Mouse (Mus musculus): ENCODE measurements around the gene Abhd11. TPM values are rescaled to one million over a fixed set of nuclear protein-coding genes. Genes with fewer than 3 reads are reported as not detected.
"Not testable (repeated sequence)": the region's sequence is repeated elsewhere in the genome, so short reads cannot be mapped to it uniquely, and the experiment has no call there.

Gene Abhd11
- total RNA-seq (2021), result 10 to 100 TPM; 56.9 to 64.5 TPM
- 90.2 and 110 TPM in 2 replicates for polyA plus RNA-seq (2012; rRNA removed)
- long read RNA-seq, transcript Abhd11-201 (6 exons, 1,493 nt), result major isoform, 61 of 66 reads
- long read RNA-seq, partial matches to known transcripts, result 1 of 66 reads
- long read RNA-seq, other reads (novel, unspliced or antisense), result 0 of 66 reads

DNA sequence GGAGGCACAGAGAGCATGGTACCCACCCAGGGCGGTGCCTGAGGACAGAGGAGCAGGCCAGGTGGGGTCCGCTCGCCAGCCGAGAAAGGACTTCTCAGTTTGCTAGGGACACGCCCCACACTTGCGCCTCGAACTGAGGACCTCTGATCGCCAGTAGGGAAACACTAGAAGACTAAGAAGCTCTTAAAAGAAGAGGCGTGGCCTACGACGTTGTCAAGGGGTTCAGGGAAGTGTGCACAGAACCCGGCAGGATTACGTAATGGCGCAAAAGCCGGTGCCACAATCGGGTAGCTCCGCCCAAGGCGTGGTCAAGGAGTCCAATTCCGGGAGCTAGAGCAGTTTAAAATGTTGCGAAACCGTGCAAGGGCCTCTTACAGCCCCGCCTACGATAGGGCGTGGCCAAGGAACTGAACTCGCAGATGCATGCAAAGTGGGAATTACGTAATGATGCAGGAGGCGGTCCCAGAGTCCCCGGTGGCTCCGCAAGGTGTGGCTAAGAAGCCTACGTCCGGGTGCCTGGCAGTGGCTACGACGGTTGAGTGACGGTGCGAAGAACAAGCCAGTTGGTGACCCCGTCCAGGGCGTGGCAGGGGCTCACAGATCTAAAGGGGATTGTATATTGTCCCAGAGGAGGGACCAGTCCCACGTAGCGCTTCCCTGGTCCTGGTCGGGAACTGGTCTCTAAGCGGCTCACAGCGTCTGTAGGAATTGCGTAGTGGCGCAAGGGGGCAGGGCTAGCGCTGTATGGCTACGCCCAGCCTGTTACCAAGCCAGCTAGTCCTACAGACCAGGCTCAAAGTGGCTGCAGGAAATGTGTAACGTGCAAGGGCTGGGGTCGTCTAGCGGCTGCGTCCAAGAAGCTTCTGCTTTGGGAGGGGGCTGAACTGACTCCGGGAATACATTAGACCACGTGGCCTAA, at the start of gene Abhd11:
Abhd11 (plus strand) TSS at position 482 of the 919 bp plus-strand sequence.
- Histone ChIP-seq H3K4me1 (ENCODE audit: control insufficient read depth, insufficient read depth, low read length) (peaks cover 4% of the 10 kb centered on the region), H3K27ac (peak within 1 kb of the TSS; percentile 100), H3K4me3 (peak within 1 kb of the TSS; percentile 66), H3K9ac (ENCODE audit: low read depth, low read length) (peak within 1 kb of the TSS; percentile 83), H3K36me3 (ENCODE audit: control insufficient read depth, insufficient read depth, low read length) (no peaks in the 10 kb centered on the region), H3K27me3 (ENCODE audit: control insufficient read depth, insufficient read depth, low read length) (no peaks in the 10 kb centered on the region), H3K79me2 (replicated peaks; ENCODE audit: control insufficient read depth, insufficient read depth, low read length) (no peaks in the 10 kb centered on the region)
- intact Hi-C loops (cut with DNase I), result no loop called here
- peak; percentile 96 to 99 for DNase-seq
- TF ChIP-seq POLR2A (IDR thresholded peaks at IDR 0.05; ENCODE audit: insufficient read depth, low read depth, low read length) (peak; percentile 93), CTCF (IDR thresholded peaks at IDR 0.05) (0 out of 2 replicates have a peak, but pooled peaks have one; percentile 8), EP300 (IDR thresholded peaks at IDR 0.05; ENCODE audit: insufficient read depth, low read depth, low read length) (peak; percentile 70)
- under 1% methylated on average over 52 of the region's 52 CpGs for WGBS

DNA sequence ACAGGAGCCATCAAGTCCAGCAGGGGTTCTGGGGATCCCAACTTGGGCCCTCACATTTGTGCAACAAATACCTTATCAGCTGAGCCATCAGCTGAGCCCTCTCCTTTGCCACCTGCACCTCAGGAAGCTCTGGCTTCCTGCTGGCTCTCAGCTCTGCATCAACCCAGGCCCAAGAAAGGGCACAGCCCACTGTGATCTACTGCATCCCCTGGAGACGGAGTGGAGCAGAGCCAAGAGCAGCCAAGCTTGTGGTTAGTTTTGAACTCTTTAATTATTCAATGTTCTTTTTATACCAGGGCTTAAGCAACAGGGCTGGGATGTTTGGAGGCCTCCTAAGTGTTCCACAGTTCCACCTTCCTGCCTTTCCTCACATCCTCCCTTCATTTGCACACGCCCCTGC, 48.5 kb upstream of the Abhd11 start:
- no peak for TF ChIP-seq EP300 (IDR thresholded peaks at IDR 0.05; ENCODE audit: insufficient read depth, low read depth, low read length)
- TF ChIP-seq POLR2A (IDR thresholded peaks at IDR 0.05; ENCODE audit: insufficient read depth, low read depth, low read length), result no peak
- no peak for TF ChIP-seq CTCF (IDR thresholded peaks at IDR 0.05)
- Histone ChIP-seq H3K79me2 (replicated peaks; ENCODE audit: control insufficient read depth, insufficient read depth, low read length) (no peaks in the 10 kb centered on the region), H3K27me3 (ENCODE audit: control insufficient read depth, insufficient read depth, low read length) (no peaks in the 10 kb centered on the region), H3K27ac (no peak overlapping the region), H3K9ac (ENCODE audit: low read depth, low read length) (no peak overlapping the region), H3K4me1 (ENCODE audit: control insufficient read depth, insufficient read depth, low read length) (peaks cover 3% of the 10 kb centered on the region; the same call in 1 of the 2 replicates), H3K4me3 (no peak overlapping the region), H3K36me3 (ENCODE audit: control insufficient read depth, insufficient read depth, low read length) (no peaks in the 10 kb centered on the region)
- intact Hi-C loops (cut with DNase I), result no loop called here
- WGBS, result 75% methylated on average over 2 of the region's 2 CpGs
- DNase-seq, result no peak

- Histone ChIP-seq H3K4me1 (ENCODE audit: control insufficient read depth, insufficient read depth, low read length) (peaks cover 4% of the 10 kb centered on the region), H3K27ac (no peak overlapping the region), H3K9ac (ENCODE audit: low read depth, low read length) (no peak overlapping the region), H3K36me3 (ENCODE audit: control insufficient read depth, insufficient read depth, low read length) (no peaks in the 10 kb centered on the region), H3K4me3 (no peak overlapping the region), H3K79me2 (replicated peaks; ENCODE audit: control insufficient read depth, insufficient read depth, low read length) (no peaks in the 10 kb centered on the region), H3K27me3 (ENCODE audit: control insufficient read depth, insufficient read depth, low read length) (no peaks in the 10 kb centered on the region)
- 92% methylated on average over 2 of the region's 2 CpGs for WGBS
- DNase-seq, result no peak
- TF ChIP-seq CTCF (IDR thresholded peaks at IDR 0.05) (no peak), EP300 (IDR thresholded peaks at IDR 0.05; ENCODE audit: insufficient read depth, low read depth, low read length) (no peak), POLR2A (IDR thresholded peaks at IDR 0.05; ENCODE audit: insufficient read depth, low read depth, low read length) (no peak)
- intact Hi-C loops (cut with DNase I), result no loop called here
These were observed 47.4 kb upstream of the Abhd11 start for GRCm38 (mm10) chr5:134961519-134961918.

- H3K27me3 ChIP-seq (ENCODE audit: control insufficient read depth, insufficient read depth, low read length), result no peaks in the 10 kb centered on the region
- WGBS, result 35% methylated on average over 5 of the region's 5 CpGs
- peaks cover 4% of the 10 kb centered on the region for H3K4me1 ChIP-seq (ENCODE audit: control insufficient read depth, insufficient read depth, low read length)
- TF ChIP-seq EP300 (IDR thresholded peaks at IDR 0.05; ENCODE audit: insufficient read depth, low read depth, low read length) (no peak), CTCF (IDR thresholded peaks at IDR 0.05) (peak; percentile 32)
- intact Hi-C loops (cut with DNase I), result no loop called here
- no peak overlapping the region for H3K4me3 ChIP-seq
- peak; percentile 31 to 48 for DNase-seq
- no peak overlapping the region for H3K9ac ChIP-seq (ENCODE audit: low read depth, low read length)
- H3K36me3 ChIP-seq (ENCODE audit: control insufficient read depth, insufficient read depth, low read length), result no peaks in the 10 kb centered on the region
- H3K79me2 ChIP-seq (replicated peaks; ENCODE audit: control insufficient read depth, insufficient read depth, low read length), result no peaks in the 10 kb centered on the region
- H3K27ac ChIP-seq, result no peak overlapping the region
These were observed 45.4 kb upstream of the Abhd11 start for GRCm38 (mm10) chr5:134963546-134963945.

- not testable (repeated sequence) for H3K4me3 ChIP-seq; H3K4me1 ChIP-seq (ENCODE audit: control insufficient read depth, insufficient read depth, low read length)
These were observed 44.3 kb upstream of the Abhd11 start for GRCm38 (mm10) chr5:134964655-134965054.

GRCm38 (mm10) chr5:134965473-134965851, 43.5 kb upstream of the Abhd11 start:
- H3K27ac ChIP-seq, result no peak overlapping the region
- TF ChIP-seq POLR2A (IDR thresholded peaks at IDR 0.05; ENCODE audit: insufficient read depth, low read depth, low read length) (no peak), EP300 (IDR thresholded peaks at IDR 0.05; ENCODE audit: insufficient read depth, low read depth, low read length) (peak; percentile 76; the same call in 1 of the 2 replicates), CTCF (IDR thresholded peaks at IDR 0.05) (peak; percentile 80)
- no peaks in the 10 kb centered on the region for H3K27me3 ChIP-seq (ENCODE audit: control insufficient read depth, insufficient read depth, low read length)
- no peaks in the 10 kb centered on the region for H3K36me3 ChIP-seq (ENCODE audit: control insufficient read depth, insufficient read depth, low read length)
- H3K79me2 ChIP-seq (replicated peaks; ENCODE audit: control insufficient read depth, insufficient read depth, low read length), result no peaks in the 10 kb centered on the region
- peaks cover 1% of the 10 kb centered on the region; the same call in 1 of the 2 replicates for H3K4me1 ChIP-seq (ENCODE audit: control insufficient read depth, insufficient read depth, low read length)
- H3K4me3 ChIP-seq, result peak overlapping the region; percentile 0; the same call in 1 of the 2 replicates
- 7% methylated on average over 10 of the region's 10 CpGs for WGBS
- DNase-seq, result peak; percentile 62 to 66
- H3K9ac ChIP-seq (ENCODE audit: low read depth, low read length), result no peak overlapping the region
- intact Hi-C loops (cut with DNase I), result loop anchor here (1.0 to 2.0 kb wide), 4 partner anchors 33 to 217 kb away; partner anchors contain the start of gene Mettl27

More at GRCm38 (mm10) chr5:134964655-134965054, 44.3 kb upstream of the Abhd11 start:
- H3K9ac ChIP-seq (ENCODE audit: low read depth, low read length); DNase-seq; H3K36me3 ChIP-seq (ENCODE audit: control insufficient read depth, insufficient read depth, low read length); H3K27ac ChIP-seq; H3K27me3 ChIP-seq (ENCODE audit: control insufficient read depth, insufficient read depth, low read length); H3K79me2 ChIP-seq (replicated peaks; ENCODE audit: control insufficient read depth, insufficient read depth, low read length): not testable (repeated sequence)
- intact Hi-C loops (cut with DNase I), result loop anchor here (1.0 to 2.0 kb wide), 4 partner anchors 32 to 216 kb away; partner anchors contain the start of gene Mettl27

Measured in heart, adult 2 months (tissue).